Mouse (Mus musculus): ENCODE measurements around the gene Hdac1. TPM values are rescaled to one million over a fixed set of nuclear protein-coding genes. Genes with fewer than 3 reads are reported as not detected.

The Hdac1 gene
- polyA plus RNA-seq, 1 experiment from 2014 or later = 80.5 TPM

DNA sequence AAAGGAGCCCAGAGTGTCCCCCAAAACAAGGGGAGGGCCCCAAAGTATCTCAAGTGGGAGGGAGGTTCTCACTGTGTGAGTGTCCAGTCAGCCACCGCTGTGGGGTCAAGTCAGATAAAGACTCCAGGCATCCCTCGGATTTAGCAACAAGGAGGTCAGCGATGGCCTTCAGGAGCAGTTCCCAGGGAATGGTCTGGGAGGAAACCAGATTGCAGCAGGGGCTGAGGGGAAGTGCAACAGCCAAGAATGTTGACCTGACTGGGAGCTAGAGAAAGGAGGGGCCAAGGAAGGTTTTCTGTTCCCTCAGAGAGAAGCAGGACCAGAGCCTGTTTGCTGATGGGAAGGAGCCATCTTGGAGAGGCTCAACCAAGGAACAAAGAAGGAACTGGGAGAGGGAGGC, 43.6 kb downstream of the Hdac1 start:
- Histone ChIP-seq H3K36me3 (ENCODE audit: control insufficient read depth, insufficient read depth, low read length) (no peaks in the 10 kb centered on the region), H3K9me3 (ENCODE audit: control insufficient read depth, low read length) (no peaks in the 10 kb centered on the region), H3K9ac (ENCODE audit: low read depth, low read length) (no peak overlapping the region), H3K27ac (ENCODE audit: low read depth, low read length) (no peak overlapping the region), H3K4me2 (ENCODE audit: low read length) (no peak overlapping the region), H3K4me3 (ENCODE audit: low read length) (no peak overlapping the region), H3K4me1 (ENCODE audit: control insufficient read depth, insufficient read depth, low read depth, low read length) (peaks cover 21% of the 10 kb centered on the region), H3K27me3 (replicated peaks; ENCODE audit: control insufficient read depth, insufficient read depth, low read length) (no peaks in the 10 kb centered on the region)
- 74% methylated on average over 3 of the region's 3 CpGs for WGBS
- ATAC-seq = no peak

- peak overlapping the region; percentile 47 for H3K4me2 ChIP-seq (ENCODE audit: low read length)
- WGBS = 25% methylated on average over 6 of the region's 6 CpGs
- H3K36me3 ChIP-seq (ENCODE audit: control insufficient read depth, insufficient read depth, low read length) = no peaks in the 10 kb centered on the region
- no peaks in the 10 kb centered on the region for H3K9me3 ChIP-seq (ENCODE audit: control insufficient read depth, low read length)
- peaks cover under 1% of the 10 kb centered on the region; the same call in 1 of the 2 replicates for H3K27me3 ChIP-seq (replicated peaks; ENCODE audit: control insufficient read depth, insufficient read depth, low read length)
- ATAC-seq = no peak; the same call in 1 of the 2 replicates
- peaks cover 24% of the 10 kb centered on the region for H3K4me1 ChIP-seq (ENCODE audit: control insufficient read depth, insufficient read depth, low read depth, low read length)
- peak overlapping the region; percentile 84 for H3K27ac ChIP-seq (ENCODE audit: low read depth, low read length)
- H3K9ac ChIP-seq (ENCODE audit: low read depth, low read length) = peak overlapping the region; percentile 58
- peak overlapping the region; percentile 17; the same call in 1 of the 2 replicates for H3K4me3 ChIP-seq (ENCODE audit: low read length)
Measured at GRCm38 (mm10) chr4:129496631-129497030, 45.9 kb downstream of the Hdac1 start.

DNA sequence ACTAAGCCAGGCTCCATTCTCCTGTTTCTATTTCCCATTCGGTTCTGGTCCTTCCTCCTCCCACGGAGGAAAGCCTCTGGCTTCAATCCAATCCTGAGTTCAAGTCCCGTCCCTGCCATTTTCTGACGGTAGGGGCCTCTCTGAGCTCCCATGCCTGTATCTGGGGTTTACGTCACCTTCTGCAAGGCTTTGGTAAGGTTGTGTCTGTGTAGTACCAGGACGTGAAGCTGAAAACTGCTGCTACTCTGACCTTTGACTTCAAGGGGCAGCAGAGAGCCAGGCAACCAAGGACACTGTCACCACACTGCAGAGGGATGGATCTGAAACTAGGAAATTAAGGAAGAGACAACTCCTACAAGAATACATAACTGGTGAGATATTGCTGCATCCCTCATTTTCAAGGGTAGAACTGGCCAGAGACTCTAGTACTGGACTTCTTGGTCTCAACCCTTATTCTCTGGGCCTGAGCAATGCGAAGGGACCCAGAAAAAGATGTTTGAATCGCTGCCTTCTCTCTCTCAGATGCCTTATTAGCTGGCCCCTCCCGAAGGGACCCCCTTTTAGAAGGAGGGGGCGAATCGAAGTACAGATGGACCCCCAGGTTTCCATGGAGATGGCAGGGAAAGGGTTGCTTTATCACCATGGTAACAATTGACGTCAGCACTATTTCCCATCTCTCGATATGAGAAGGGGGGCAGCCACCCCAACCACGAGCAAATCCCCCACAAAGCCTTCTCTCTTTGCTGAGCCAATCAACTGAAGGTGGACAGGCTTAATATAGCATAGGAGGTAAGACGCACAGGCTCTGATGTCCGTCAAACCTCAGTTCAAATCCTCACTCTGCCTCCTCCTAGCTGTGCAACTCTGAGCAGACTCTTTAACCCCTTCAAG, 46.6 kb downstream of the Hdac1 start:
- 15% methylated on average over 16 of the region's 16 CpGs for WGBS
- H3K4me3 ChIP-seq (ENCODE audit: low read length) = peak overlapping the region; percentile 17
- H3K27ac ChIP-seq (ENCODE audit: low read depth, low read length) = peak overlapping the region; percentile 84
- H3K4me2 ChIP-seq (ENCODE audit: low read length) = peak overlapping the region; percentile 47
- peak overlapping the region; percentile 58 for H3K9ac ChIP-seq (ENCODE audit: low read depth, low read length)
- H3K36me3 ChIP-seq (ENCODE audit: control insufficient read depth, insufficient read depth, low read length) = no peaks in the 10 kb centered on the region
- peaks cover 3% of the 10 kb centered on the region; the same call in 1 of the 2 replicates for H3K27me3 ChIP-seq (replicated peaks; ENCODE audit: control insufficient read depth, insufficient read depth, low read length)
- peaks cover 27% of the 10 kb centered on the region for H3K4me1 ChIP-seq (ENCODE audit: control insufficient read depth, insufficient read depth, low read depth, low read length)
- no peaks in the 10 kb centered on the region for H3K9me3 ChIP-seq (ENCODE audit: control insufficient read depth, low read length)
- peak; percentile 52 for ATAC-seq

DNA sequence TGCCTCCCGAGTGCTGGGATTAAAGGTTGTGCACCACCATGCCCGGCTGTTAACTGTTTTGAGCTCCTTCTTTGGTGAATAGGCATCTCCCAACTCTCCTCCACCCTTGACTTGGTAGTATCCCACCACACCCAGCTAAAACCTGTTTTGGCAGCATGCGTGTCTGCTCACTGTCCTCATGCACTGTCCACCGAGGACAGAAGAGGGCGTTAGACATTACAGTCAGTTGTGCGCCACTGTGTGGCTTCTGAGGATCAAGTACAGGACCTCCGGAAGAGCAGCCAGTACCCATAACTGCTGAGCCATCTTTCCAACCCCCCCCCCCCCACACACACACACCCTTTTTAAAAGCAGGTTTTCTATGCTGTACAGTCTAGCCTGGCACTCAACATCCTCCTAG, 47.8 kb downstream of the Hdac1 start:
- peaks cover 23% of the 10 kb centered on the region for H3K4me1 ChIP-seq (ENCODE audit: control insufficient read depth, insufficient read depth, low read depth, low read length)
- no peak overlapping the region for H3K27ac ChIP-seq (ENCODE audit: low read depth, low read length)
- H3K9ac ChIP-seq (ENCODE audit: low read depth, low read length) = no peak overlapping the region
- 66% methylated on average over 7 of the region's 7 CpGs for WGBS
- H3K9me3 ChIP-seq (ENCODE audit: control insufficient read depth, low read length) = no peaks in the 10 kb centered on the region
- peaks cover 3% of the 10 kb centered on the region; the same call in 1 of the 2 replicates for H3K27me3 ChIP-seq (replicated peaks; ENCODE audit: control insufficient read depth, insufficient read depth, low read length)
- no peaks in the 10 kb centered on the region for H3K36me3 ChIP-seq (ENCODE audit: control insufficient read depth, insufficient read depth, low read length)
- no peak overlapping the region for H3K4me3 ChIP-seq (ENCODE audit: low read length)
- ATAC-seq = no peak
- H3K4me2 ChIP-seq (ENCODE audit: low read length) = no peak overlapping the region

- H3K36me3 ChIP-seq (ENCODE audit: control insufficient read depth, insufficient read depth, low read length) = peaks cover 24% of the 10 kb centered on the region
- 3% methylated on average over 55 of the region's 70 CpGs for WGBS
- H3K27ac ChIP-seq (ENCODE audit: low read depth, low read length) = no peak within 1 kb of the TSS
- peaks cover 15% of the 10 kb centered on the region for H3K4me1 ChIP-seq (ENCODE audit: control insufficient read depth, insufficient read depth, low read depth, low read length)
- H3K4me2 ChIP-seq (ENCODE audit: low read length) = peak within 1 kb of the TSS; percentile 76
- H3K9ac ChIP-seq (ENCODE audit: low read depth, low read length) = peak within 1 kb of the TSS; percentile 64
- peaks cover 3% of the 10 kb centered on the region; the same call in 1 of the 2 replicates for H3K27me3 ChIP-seq (replicated peaks; ENCODE audit: control insufficient read depth, insufficient read depth, low read length)
- H3K9me3 ChIP-seq (ENCODE audit: control insufficient read depth, low read length) = no peaks in the 10 kb centered on the region
- H3K4me3 ChIP-seq (ENCODE audit: low read length) = peak within 1 kb of the TSS; percentile 39
- ATAC-seq = peak; percentile 58; the same call in 1 of the 2 replicates
Measured at GRCm38 (mm10) chr4:129490972-129491880, 51.3 kb downstream of the Hdac1 start, which contains the start of the genes Tssk3 and Fam229a. TSS of gene Tssk3 (minus strand) at chr4:129491022. TSS of gene Fam229a (plus strand) at chr4:129491190.

- H3K27me3 ChIP-seq (replicated peaks; ENCODE audit: control insufficient read depth, insufficient read depth, low read length) = no peaks in the 10 kb centered on the region
- H3K4me3 ChIP-seq (ENCODE audit: low read length) = no peak overlapping the region
- peaks cover 24% of the 10 kb centered on the region for H3K36me3 ChIP-seq (ENCODE audit: control insufficient read depth, insufficient read depth, low read length)
- H3K4me1 ChIP-seq (ENCODE audit: control insufficient read depth, insufficient read depth, low read depth, low read length) = no peaks in the 10 kb centered on the region
- WGBS = 92% methylated on average over 1 of the region's 1 CpGs
- no peak for ATAC-seq
- no peak overlapping the region for H3K4me2 ChIP-seq (ENCODE audit: low read length)
- H3K9me3 ChIP-seq (ENCODE audit: control insufficient read depth, low read length) = no peaks in the 10 kb centered on the region
- H3K9ac ChIP-seq (ENCODE audit: low read depth, low read length) = no peak overlapping the region
- H3K27ac ChIP-seq (ENCODE audit: low read depth, low read length) = no peak overlapping the region
Measured at GRCm38 (mm10) chr4:129481090-129481489, 61.4 kb downstream of the Hdac1 start.

GRCm38 (mm10) chr4:129479863-129480262, 62.6 kb downstream of the Hdac1 start:
- no peak for ATAC-seq
- no peaks in the 10 kb centered on the region for H3K4me1 ChIP-seq (ENCODE audit: control insufficient read depth, insufficient read depth, low read depth, low read length)
- no peak overlapping the region for H3K27ac ChIP-seq (ENCODE audit: low read depth, low read length)
- H3K4me3 ChIP-seq (ENCODE audit: low read length) = no peak overlapping the region
- no peak overlapping the region for H3K9ac ChIP-seq (ENCODE audit: low read depth, low read length)
- no peaks in the 10 kb centered on the region for H3K27me3 ChIP-seq (replicated peaks; ENCODE audit: control insufficient read depth, insufficient read depth, low read length)
- peaks cover 19% of the 10 kb centered on the region for H3K36me3 ChIP-seq (ENCODE audit: control insufficient read depth, insufficient read depth, low read length)
- H3K9me3 ChIP-seq (ENCODE audit: control insufficient read depth, low read length) = no peaks in the 10 kb centered on the region
- H3K4me2 ChIP-seq (ENCODE audit: low read length) = no peak overlapping the region
- WGBS = 93% methylated on average over 3 of the region's 3 CpGs

DNA sequence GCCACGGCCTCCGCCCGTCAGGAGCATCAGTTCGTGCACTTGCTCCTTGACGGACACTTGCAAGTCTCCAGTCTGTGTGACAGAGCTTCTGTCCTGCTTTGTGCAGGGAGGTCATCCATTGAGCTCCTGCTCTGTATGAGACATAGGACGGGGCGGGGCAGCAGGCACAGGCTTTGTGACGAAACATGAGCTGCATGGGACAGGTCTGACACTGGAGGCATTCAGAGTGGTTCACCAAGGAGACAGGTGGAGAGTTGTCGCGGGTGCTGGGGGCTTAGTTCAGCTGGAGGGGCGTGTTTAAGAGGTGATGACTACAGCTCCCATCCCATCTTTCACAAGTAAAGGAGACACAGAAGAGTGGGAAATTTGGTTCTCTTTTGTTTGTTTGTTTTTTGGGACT, 66.5 kb downstream of the Hdac1 start:
- Histone ChIP-seq H3K4me2 (ENCODE audit: low read length) (no peak overlapping the region), H3K9ac (ENCODE audit: low read depth, low read length) (no peak overlapping the region), H3K27ac (ENCODE audit: low read depth, low read length) (no peak overlapping the region), H3K27me3 (replicated peaks; ENCODE audit: control insufficient read depth, insufficient read depth, low read length) (no peaks in the 10 kb centered on the region), H3K4me3 (ENCODE audit: low read length) (no peak overlapping the region), H3K36me3 (ENCODE audit: control insufficient read depth, insufficient read depth, low read length) (peaks cover 40% of the 10 kb centered on the region), H3K9me3 (ENCODE audit: control insufficient read depth, low read length) (no peaks in the 10 kb centered on the region), H3K4me1 (ENCODE audit: control insufficient read depth, insufficient read depth, low read depth, low read length) (no peaks in the 10 kb centered on the region)
- WGBS = 90% methylated on average over 11 of the region's 11 CpGs
- no peak for ATAC-seq

All from hindbrain, embryonic 16.5 days (tissue).